Mouse (Mus musculus) erythroid progenitor cell, adult 5-6 weeks (primary cell): ENCODE results near the gene Mrtfa. TPM values are rescaled to one million over a fixed set of nuclear protein-coding genes. Genes with fewer than 3 reads are reported as not detected.

Source experiments
- ATAC-seq: replicated peaks from 2 replicates; pipeline ENCODE4 v1.8.0; 2016; ENCODE audit warnings: moderate number of reproducible peaks, mild to moderate bottlenecking, moderate TSS enrichment, inconsistent platforms; ENCODE audit not compliant: poor library complexity, low FRiP score, severe bottlenecking
- total RNA-seq, 2 experiments: library from RNA; stranded (forward) in 1 of 2; stranded (reverse) in 1 of 2; fragments of 150-400 nt in 1 of 2; fragments of 186-747, 209-891 nt in 1 of 2; gene quantifications; 2 replicates each; pipeline versions ENCODE4 v1.2.3 to v1.2.4; 2015 to 2017; ENCODE audit warnings: low replicate concordance in 2 of 2

Gene Mrtfa
- total RNA-seq, 2 experiments from 2014 or later: 9.0 to 14.3 TPM

- ATAC-seq: no peak
Observed at GRCm38 (mm10) chr15:81112589-81112988, 78.0 kb downstream of the Mrtfa start.

DNA sequence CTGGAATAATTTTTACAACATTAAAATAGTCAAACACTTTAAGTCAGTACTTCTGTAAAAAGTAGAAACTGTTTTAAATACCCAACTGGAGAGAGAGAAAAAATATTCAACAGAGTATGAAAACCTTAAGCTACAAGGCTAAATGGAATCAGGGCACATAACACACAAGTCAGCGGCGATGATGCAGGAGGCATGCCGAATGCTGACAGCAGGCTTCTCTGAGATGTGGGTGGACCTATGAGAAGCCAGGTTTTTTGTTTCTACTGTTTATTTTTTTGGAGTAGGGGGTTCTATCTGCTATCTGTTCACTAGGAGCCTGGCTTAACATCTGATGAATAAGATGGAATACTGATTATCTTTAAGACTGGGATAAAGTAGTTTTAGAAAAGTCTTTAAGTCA, 80.2 kb downstream of the Mrtfa start:
- no peak for ATAC-seq

DNA sequence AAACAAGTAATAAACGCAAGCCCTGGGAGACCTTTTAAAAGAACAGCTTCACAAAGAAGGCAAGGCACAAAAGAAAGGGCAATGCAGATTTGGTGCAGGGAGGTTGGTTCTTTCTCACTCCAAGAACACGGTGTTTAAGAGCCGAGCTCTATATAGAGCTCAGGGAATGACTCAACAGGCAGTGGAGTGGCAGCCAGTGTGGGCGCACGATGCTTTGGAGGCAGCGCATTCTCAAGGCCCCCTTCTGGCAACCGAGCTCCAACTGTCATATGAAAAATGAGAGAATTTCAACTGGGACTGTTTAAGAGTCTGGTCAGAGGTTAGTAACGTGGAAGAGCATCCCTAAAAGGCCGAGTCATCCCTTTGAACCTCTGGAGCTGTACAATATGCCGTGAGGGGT, 84.6 kb downstream of the Mrtfa start:
- no peak for ATAC-seq

- ATAC-seq: no peak
Observed at GRCm38 (mm10) chr15:81104585-81105259, 85.8 kb downstream of the Mrtfa start.

DNA sequence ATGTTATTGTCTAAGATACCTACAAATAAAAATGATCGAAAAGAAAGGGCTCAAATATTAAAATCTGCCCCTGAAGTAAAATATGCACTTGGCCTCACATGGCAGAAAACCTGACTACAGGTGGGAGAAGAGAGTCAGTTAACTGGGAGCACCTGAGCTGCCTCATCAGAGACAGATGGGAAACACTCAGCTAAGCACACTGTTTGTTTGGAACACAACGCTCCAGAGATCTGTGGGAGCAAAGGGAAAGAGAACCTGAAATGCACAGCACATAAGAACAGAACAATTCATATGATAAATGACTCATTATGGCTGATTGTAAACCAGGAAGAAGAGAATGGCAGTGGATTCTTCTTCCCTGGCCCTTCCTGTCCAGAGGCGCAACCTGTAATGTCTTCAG, 87.1 kb downstream of the Mrtfa start:
- ATAC-seq: no peak

DNA sequence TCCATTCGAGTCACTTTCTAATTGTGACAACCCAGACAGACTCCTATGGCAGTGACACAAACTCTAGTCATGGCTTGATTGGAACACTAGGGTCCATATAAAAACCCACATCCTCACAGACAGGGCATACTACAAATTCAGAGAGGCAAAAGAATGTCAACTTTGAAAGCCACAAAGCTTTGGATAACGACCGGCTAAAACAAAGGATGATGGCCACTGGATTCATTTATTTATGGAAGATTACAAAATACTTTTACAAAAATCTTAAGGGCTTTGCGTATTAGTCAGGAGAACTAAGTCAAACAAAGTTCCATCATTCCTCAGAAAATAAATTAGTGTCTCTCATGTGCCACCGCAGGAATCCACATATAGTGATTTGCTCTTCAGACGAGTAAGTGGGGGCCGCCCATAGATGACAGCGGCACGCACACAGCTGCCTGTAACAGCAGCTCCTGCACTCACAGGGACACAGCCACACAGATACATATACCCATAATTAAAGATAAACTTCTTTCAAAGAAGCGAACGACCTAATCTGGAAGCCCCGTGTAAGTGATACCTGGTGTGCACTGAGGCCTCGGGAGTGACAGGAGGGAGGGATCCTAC, 88.2 kb downstream of the Mrtfa start:
- no peak for ATAC-seq

GRCm38 (mm10) chr15:81101316-81101715, 89.2 kb downstream of the Mrtfa start:
- no peak for ATAC-seq

DNA sequence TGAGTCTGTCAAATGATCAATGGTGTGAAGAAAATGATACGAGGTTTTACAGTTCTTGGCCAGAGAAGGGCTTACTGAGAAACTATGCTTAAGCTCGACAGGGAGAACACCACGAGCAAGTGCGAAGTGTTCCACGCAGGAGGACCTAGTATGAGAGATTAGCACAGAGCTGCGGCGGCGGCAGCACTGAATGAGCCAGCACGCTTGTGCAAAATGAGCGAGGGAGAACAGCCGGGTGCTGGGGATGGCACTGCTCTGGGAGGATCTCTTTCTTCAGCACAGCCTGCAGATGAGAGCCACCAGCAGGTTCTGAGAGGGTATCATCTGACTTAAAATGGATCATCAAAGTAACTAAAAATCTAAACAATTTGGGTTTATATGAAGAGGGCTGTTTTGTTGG, 91.3 kb downstream of the Mrtfa start:
- ATAC-seq: no peak

DNA sequence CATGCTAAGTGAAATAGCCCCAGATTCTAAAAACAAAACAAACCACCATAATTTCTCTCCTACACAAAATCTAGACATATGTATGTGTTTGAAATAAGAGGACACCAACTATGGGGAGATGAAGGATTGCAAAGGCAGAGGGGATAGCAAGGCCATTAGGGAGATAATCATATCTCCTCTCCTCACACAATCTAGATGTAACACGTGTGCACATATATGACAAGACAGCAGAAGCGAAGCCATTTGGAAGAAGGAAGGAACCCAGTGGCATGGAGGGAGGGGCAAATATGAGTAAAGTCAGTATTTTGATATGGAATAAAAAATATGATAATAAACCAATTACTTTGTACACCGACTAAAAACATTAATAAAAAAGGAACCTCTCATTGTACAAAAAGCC, 91.9 kb downstream of the Mrtfa start:
- ATAC-seq: no peak

DNA sequence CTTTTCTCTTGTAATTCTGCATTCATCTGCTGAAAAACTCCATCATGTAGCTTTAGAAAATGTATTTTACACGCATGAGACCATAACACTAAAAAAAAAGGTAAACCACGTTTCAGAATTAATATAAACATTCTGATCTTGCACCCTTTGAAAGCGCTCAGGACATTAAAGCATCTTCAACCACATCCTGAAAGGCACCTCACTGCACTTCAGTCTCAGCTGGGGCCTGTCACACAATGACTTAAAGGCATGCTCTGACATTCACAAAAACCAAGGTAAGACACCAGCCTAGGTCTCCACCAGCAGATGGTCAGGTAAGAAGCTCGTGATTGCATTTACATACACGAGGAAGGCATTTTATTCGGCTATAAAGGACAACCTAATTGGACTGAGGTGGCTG, 92.7 kb downstream of the Mrtfa start:
- no peak for ATAC-seq

GRCm38 (mm10) chr15:81097456-81097855, 93.1 kb downstream of the Mrtfa start:
- no peak for ATAC-seq

DNA sequence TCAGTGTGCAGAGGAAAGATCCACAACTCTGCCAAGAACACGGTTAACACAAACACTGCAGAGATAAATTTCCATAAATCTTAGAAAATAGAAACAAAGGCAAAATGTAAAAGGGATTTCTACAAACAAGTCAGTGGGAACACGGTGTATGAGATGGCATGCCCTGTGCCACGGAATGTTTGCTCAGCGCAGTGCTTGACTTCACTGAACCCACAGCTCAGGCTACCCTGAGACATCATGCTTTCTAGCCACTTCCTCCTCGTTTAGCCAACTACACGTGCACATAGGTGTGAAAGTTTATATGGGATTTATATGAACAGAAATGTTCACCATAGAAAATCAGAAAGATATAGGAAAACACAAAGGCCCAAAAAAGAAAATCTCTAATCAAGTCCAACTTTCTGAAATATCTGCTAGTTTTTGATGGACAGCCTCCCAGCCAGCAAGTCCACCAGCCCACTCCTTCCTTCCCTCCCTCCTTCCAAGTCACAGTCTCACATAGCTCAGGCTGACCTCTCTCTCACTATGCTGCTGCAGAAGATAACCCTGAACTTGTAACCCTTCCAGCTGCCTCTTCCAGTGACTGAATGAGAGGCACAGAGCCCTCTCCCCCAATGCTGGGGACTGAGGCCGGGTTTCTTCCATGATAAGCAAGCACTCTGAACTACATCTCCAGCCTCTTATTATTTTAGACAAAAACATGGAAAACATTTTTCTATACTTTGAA, 94.1 kb downstream of the Mrtfa start:
- ATAC-seq: no peak

DNA sequence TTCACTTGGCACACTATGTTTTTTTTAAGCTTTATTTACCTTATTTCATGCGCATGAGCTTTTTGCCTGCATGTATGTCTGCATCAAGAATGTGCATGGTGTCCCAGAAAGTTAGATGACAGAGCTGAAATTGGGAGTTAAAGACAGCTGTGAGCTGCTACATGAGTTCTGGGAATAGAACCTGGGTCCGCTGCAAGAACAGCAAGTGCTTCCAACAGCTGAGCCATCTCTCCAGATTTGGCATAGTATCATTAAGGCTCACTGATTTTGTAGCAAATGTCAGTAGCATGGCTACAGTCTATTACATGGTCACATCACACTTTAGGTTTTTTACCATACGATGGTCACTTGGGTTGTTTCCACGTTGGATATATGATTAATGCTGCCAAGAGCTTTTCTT, 97.5 kb downstream of the Mrtfa start:
- ATAC-seq: no peak

- ATAC-seq: no peak
Observed at GRCm38 (mm10) chr15:81091718-81092117, 98.8 kb downstream of the Mrtfa start.

- no peak for ATAC-seq
Observed at GRCm38 (mm10) chr15:81087529-81087928, 103.0 kb downstream of the Mrtfa start.

DNA sequence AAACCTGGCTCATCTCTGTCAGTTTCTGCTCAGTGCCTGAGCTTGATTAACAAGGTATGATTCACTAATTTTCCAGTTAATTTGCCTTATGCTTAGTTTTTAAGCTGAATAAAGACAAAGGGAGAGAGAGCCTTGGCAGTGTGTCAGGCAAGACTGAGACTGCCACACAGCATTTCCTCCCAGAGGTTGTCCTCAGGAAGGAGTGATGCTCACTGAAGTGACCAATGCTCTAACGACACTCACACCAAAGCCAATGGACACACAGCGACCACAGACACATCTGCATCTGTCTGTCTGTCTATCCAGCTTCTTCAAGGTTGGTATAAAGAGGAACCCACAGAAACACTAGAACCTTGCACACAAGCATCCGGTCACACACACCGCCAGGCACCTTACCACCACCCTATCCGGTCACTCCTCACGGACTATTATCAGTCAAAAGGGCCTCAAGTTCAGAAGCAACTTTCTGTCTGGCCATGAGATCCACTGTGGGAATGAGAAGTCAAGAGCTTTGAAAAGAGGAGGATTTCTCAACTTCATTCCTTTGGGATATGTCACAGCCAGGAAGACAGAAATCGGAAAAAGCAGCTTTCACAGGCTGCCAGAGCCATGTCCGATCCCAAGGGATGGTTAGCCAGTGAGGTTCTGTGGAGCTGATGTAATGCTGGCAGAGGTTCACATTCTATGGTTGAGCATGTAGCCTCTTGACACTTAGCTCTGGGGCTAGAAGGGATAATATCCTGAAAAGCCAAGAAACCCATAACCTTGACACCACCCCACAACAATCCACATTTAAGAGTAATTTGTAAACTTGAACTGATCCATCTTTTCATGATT, 103.7 kb downstream of the Mrtfa start:
- ATAC-seq: no peak

- ATAC-seq: no peak
Observed at GRCm38 (mm10) chr15:81083826-81084225, 106.7 kb downstream of the Mrtfa start.

DNA sequence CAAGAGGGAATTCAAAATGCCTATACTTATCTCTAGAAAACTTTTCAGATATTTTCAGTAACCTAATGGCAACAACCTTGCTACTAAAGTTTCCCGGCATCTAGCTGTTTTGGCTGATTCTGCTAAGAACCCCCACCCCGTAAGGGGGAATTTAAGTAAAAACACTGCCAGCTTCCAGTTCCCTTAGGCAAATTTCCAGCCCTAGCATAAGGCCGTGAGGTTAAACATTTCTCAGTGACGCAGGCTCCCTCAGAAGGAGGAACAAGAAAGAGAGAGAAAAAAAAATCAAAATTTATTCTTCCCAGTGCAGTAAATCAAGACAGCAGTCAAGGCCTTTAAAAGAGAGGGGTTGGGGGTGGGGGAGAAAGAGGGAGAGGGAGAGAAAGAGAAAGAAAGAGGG, 107.3 kb downstream of the Mrtfa start:
- ATAC-seq: no peak

DNA sequence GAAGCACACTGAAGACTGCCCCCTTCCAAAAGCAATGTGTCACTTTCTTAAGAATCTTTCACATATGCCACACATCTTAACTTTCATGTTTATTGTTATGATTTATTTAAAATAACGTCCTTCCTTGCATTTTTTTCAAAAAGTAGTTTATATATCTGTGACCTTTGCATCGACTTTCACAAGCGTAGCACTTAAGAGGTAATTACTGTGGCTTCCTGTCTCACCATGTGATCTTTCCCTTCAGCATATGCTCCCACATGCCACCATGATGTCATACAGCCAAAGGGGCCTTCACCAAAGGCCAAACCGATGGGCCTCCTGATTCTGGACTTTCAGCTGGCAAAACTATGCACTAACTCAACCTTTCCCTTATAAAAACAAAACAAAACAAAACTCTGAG, 109.3 kb downstream of the Mrtfa start:
- ATAC-seq: no peak

DNA sequence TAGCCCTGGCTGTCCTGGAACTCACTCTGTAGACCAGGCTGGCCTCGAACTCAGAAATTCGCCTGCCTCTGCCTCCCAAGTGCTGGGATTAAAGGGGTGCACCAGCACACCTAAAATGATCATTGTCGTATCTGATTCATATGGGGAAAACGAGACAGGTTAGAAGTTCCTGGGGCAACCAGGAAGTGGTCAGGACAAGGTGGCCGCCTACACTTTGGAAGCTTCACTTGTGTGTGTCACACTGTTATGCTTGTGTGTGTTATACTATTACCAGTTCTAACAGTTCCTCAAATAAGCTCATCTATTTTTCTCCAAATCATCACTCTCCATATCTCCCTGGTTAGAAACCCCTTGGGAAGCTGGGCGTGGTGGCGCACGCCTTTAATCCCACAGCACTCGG, 110.2 kb downstream of the Mrtfa start:
- ATAC-seq: no peak
